Mouse (Mus musculus) heart, embryonic 13.5 days (tissue): ENCODE results near the gene Kcnmb4. TPM values are rescaled to one million over a fixed set of nuclear protein-coding genes. Genes with fewer than 3 reads are reported as not detected.

Source experiments
- ATAC-seq: fragments of 200-750 bp; cut with Nextera tagmentation; 2 replicates; pipeline ENCODE4 v1.8.0; 2017; ENCODE audit warnings: moderate TSS enrichment; ENCODE audit not compliant: insufficient number of reproducible peaks, low FRiP score, low TSS enrichment; ENCODE audit errors: extremely low read depth
- H3K27ac ChIP-seq: fragments of 300-500 bp; sonication (generic); replicated peaks from 2 replicates; pipeline ENCODE4 v1.5.1; 2015; ENCODE audit warnings: moderate library complexity, mild to moderate bottlenecking, inconsistent platforms
- H3K27me3 ChIP-seq: fragments of 300-500 bp; sonication (generic); replicated peaks from 2 replicates; pipeline ENCODE4 v1.6.1; 2015; ENCODE audit warnings: mild to moderate bottlenecking, inconsistent platforms
- H3K36me3 ChIP-seq: fragments of 300-500 bp; sonication (generic); 2 replicates; pipeline ENCODE4 v1.6.1; 2015; ENCODE audit warnings: mild to moderate bottlenecking, inconsistent platforms
- H3K4me1 ChIP-seq: fragments of 300-500 bp; sonication (generic); 2 replicates; pipeline ENCODE4 v1.6.1; 2015; ENCODE audit warnings: inconsistent platforms
- H3K4me2 ChIP-seq: fragments of 300-500 bp; sonication (generic); 2 replicates; pipeline ENCODE4 v1.6.1; 2015; ENCODE audit warnings: inconsistent platforms, mild to moderate bottlenecking, moderate library complexity
- H3K4me3 ChIP-seq: fragments of 300-500 bp; sonication (generic); 2 replicates; pipeline ENCODE4 v1.5.1; 2015; ENCODE audit warnings: moderate library complexity, mild to moderate bottlenecking, inconsistent platforms
- H3K9ac ChIP-seq: fragments of 300-500 bp; sonication (generic); 2 replicates; pipeline ENCODE4 v1.6.1; 2015; ENCODE audit warnings: inconsistent platforms, mild to moderate bottlenecking, moderate library complexity
- H3K9me3 ChIP-seq: fragments of 300-500 bp; sonication (generic); 2 replicates; pipeline ENCODE4 v1.6.1; 2016; ENCODE audit warnings: inconsistent platforms
- WGBS: fragments of 180-500 bp; shearing (Covaris S2); methylation state at CpG from one replicate; pipeline ENCODE4 v1.1.7; 2015; ENCODE audit warnings: mixed read lengths; 5-methylcytosine and 5-hydroxymethylcytosine counted together
- polyA plus RNA-seq: library from polyadenylated mRNA; unstranded; fragments of >200 nt; fragmentation: Nextera tagmentation; extraction: Ambion mirVana; gene quantifications from 2 replicates; pipeline ENCODE4 v1.2.1, GENCODE M21; 2015

The Kcnmb4 gene
- 3.9 and 4.4 TPM in 2 replicates for polyA plus RNA-seq

DNA sequence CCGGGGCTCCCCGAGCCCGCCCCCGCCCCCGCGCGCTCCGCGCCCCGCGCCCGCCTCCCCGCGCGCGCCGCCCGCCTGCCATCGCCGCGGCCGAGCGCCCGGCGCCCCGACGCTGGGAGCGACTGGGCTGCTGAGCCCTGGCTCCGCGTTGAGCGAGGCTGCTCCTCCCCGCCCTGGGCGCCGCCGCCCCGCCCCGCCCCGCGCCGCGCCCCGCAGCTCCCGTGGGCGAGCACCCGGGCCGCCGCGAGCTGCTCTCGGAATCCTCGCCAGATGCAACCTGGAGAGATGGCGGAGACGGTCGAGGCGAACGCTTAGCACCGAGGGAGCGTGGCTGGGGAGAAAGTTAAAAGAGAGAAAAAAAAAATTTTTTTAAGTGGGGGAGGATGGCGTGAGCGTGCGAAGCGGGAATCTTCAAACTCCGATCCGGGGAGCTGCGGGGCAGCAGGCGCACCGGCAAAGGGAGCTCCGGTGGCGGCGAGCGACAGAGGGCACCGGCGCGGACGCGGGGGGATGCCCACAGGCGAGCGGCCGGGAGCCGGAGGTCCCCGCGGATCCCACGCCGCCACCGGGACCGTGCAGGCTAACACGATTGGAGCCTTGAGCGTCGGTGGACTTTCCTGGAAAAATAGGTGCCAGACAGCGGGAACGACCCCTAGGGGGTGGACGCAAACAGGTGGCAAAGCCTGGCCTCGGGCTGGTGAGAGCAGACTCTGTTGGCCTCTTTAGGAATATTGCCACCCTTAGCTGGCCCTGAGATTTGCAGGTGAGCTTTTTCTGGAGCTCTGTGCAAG, at the start of gene Kcnmb4:
Gene Kcnmb4 (minus strand): TSS at position 120 of the 791 bp plus-strand sequence.
- Histone ChIP-seq H3K27ac (peak within 1 kb of the TSS; percentile 15; the same call in 1 of the 2 replicates), H3K36me3 (no peaks in the 10 kb centered on the region), H3K27me3 (peaks cover 23% of the 10 kb centered on the region; the same call in 1 of the 2 replicates), H3K4me2 (peak within 1 kb of the TSS; percentile 92), H3K4me3 (peak within 1 kb of the TSS; percentile 78), H3K9me3 (peaks cover 8% of the 10 kb centered on the region), H3K4me1 (peaks cover 26% of the 10 kb centered on the region), H3K9ac (peak within 1 kb of the TSS; percentile 81)
- under 1% methylated on average over 72 of the region's 92 CpGs for WGBS
- ATAC-seq = peak; percentile 54; the same call in 1 of the 2 replicates

- Histone ChIP-seq H3K4me1 (no peaks in the 10 kb centered on the region), H3K4me2 (no peak overlapping the region), H3K36me3 (0 out of 2 replicates have a peak, but pooled peaks cover 6% of the 10 kb centered on the region), H3K9me3 (no peaks in the 10 kb centered on the region), H3K4me3 (no peak overlapping the region), H3K27me3 (no peaks in the 10 kb centered on the region), H3K9ac (no peak overlapping the region), H3K27ac (no peak overlapping the region)
- no peak for ATAC-seq
- WGBS = 86% methylated on average over 1 of the region's 1 CpGs
These were observed 45.9 kb upstream of the Kcnmb4 start for GRCm38 (mm10) chr10:116519588-116519987.

- no peaks in the 10 kb centered on the region for H3K9me3 ChIP-seq
- no peak overlapping the region for H3K9ac ChIP-seq
- H3K27me3 ChIP-seq = no peaks in the 10 kb centered on the region
- no peak overlapping the region for H3K27ac ChIP-seq
- no peaks in the 10 kb centered on the region for H3K4me1 ChIP-seq
- WGBS = 86% methylated on average over 6 of the region's 6 CpGs
- H3K4me2 ChIP-seq = no peak overlapping the region
- no peak for ATAC-seq
- no peak overlapping the region for H3K4me3 ChIP-seq
- 0 out of 2 replicates have a peak, but pooled peaks cover 6% of the 10 kb centered on the region for H3K36me3 ChIP-seq
These were observed 41.9 kb upstream of the Kcnmb4 start for GRCm38 (mm10) chr10:116515590-116515989.

DNA sequence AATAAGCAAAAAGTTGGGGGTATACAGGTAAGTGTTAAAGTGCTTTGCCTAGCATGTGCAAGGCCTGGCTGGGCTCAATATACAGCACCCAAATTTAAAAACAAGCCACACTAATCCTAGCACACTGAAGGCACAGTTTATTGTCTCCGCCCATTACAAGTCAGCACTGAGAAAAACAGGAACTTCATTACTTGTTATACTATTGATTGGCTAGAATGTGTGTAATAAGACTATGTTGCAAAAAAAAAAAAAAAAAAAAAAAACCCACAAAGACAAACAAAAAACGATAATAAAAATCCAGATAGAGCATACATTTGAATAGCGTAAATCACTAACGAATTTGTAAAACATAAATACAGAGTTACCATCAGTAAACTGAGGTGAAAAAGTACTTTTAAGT, 41.5 kb upstream of the Kcnmb4 start:
- H3K4me3 ChIP-seq = no peak overlapping the region
- ATAC-seq = no peak
- 93% methylated on average over 4 of the region's 4 CpGs for WGBS

GRCm38 (mm10) chr10:116513254-116513635, 39.6 kb upstream of the Kcnmb4 start:
- H3K27me3 ChIP-seq = no peaks in the 10 kb centered on the region
- no peak overlapping the region for H3K4me2 ChIP-seq
- ATAC-seq = no peak
- H3K9me3 ChIP-seq = no peaks in the 10 kb centered on the region
- no peaks in the 10 kb centered on the region for H3K36me3 ChIP-seq
- H3K9ac ChIP-seq = no peak overlapping the region
- no peaks in the 10 kb centered on the region for H3K4me1 ChIP-seq
- 74% methylated on average over 7 of the region's 7 CpGs for WGBS
- no peak overlapping the region for H3K27ac ChIP-seq
- H3K4me3 ChIP-seq = no peak overlapping the region

More for the DNA sequence above, 41.5 kb upstream of the Kcnmb4 start:
- H3K36me3 ChIP-seq = 0 out of 2 replicates have a peak, but pooled peaks cover 6% of the 10 kb centered on the region
- H3K27ac ChIP-seq = no peak overlapping the region
- no peaks in the 10 kb centered on the region for H3K9me3 ChIP-seq
- H3K4me1 ChIP-seq = no peaks in the 10 kb centered on the region
- no peaks in the 10 kb centered on the region for H3K27me3 ChIP-seq
- H3K4me2 ChIP-seq = no peak overlapping the region
- H3K9ac ChIP-seq = no peak overlapping the region

GRCm38 (mm10) chr10:116512521-116513253, 39.0 kb upstream of the Kcnmb4 start:
- ATAC-seq = no peak
- H3K27me3 ChIP-seq = no peaks in the 10 kb centered on the region
- WGBS = 88% methylated on average over 11 of the region's 11 CpGs

DNA sequence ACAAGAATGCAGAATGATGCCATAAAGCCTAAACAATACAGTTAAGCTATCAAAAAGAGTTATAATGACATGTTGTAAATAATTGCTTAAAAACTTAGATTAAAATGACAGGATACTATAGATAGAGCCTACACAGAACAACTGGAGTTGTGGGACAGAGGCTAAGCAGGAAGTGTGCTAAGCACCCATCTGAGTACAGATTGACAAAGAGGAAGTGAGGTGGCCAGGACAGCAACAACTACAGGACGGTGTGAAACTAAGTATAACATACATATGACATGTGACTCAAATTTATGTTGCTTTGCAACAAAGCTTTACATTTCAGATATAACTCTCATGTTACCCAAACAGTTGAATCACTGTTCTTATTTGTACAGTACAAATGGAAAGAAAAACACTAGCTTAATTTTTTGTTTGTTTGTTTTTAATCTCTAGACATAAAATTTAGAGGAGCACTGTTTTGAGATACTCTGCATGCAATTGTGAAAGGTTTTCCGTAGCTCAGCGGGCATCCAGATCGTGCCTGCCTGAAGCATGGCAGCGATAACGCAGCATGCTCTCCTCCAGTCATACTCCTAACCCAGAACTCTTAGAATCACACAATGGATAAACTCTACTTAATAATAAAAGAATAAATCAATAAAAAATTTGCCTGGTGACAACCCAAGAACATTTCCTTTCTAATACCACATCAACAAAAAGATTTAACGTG, 31.8 kb upstream of the Kcnmb4 start:
- H3K36me3 ChIP-seq = peaks cover 14% of the 10 kb centered on the region

More at GRCm38 (mm10) chr10:116512521-116513253, 39.0 kb upstream of the Kcnmb4 start:
- Histone ChIP-seq H3K36me3 (no peaks in the 10 kb centered on the region), H3K27ac (no peak overlapping the region), H3K4me3 (no peak overlapping the region), H3K9ac (no peak overlapping the region), H3K4me2 (no peak overlapping the region), H3K9me3 (no peaks in the 10 kb centered on the region), H3K4me1 (no peaks in the 10 kb centered on the region)

DNA sequence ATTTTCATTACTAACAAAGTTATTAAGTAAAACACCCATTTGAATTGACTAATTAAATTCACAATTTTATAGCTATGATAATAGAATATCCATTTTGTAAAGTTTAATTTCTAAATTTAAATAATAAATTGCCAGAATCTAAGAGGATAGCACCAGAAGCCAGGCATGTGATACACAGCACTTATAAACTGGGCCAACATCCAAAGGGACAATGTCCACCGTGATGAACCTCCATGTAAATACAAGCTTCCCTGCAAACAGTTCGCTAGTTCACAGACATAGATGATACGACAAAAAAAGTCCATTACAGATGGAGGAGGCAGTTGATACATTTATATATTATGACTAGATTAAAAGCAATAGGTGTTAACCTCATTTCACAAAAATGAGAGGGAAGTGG, 19.1 kb upstream of the Kcnmb4 start:
- Histone ChIP-seq H3K27me3 (no peaks in the 10 kb centered on the region), H3K9me3 (no peaks in the 10 kb centered on the region), H3K4me1 (no peaks in the 10 kb centered on the region), H3K27ac (no peak overlapping the region), H3K36me3 (peaks cover 72% of the 10 kb centered on the region), H3K4me3 (no peak overlapping the region), H3K9ac (no peak overlapping the region), H3K4me2 (no peak overlapping the region)
- ATAC-seq = no peak
- 91% methylated on average over 3 of the region's 3 CpGs for WGBS

More for the DNA sequence above, 31.8 kb upstream of the Kcnmb4 start:
- Histone ChIP-seq H3K4me2 (no peak overlapping the region), H3K9me3 (no peaks in the 10 kb centered on the region), H3K27ac (no peak overlapping the region), H3K9ac (no peak overlapping the region), H3K27me3 (no peaks in the 10 kb centered on the region), H3K4me3 (no peak overlapping the region), H3K4me1 (no peaks in the 10 kb centered on the region)
- 85% methylated on average over 7 of the region's 7 CpGs for WGBS
- no peak for ATAC-seq

- Histone ChIP-seq H3K9me3 (no peaks in the 10 kb centered on the region), H3K4me3 (no peak overlapping the region), H3K27ac (no peak overlapping the region), H3K4me1 (no peaks in the 10 kb centered on the region), H3K27me3 (no peaks in the 10 kb centered on the region), H3K36me3 (peaks cover 71% of the 10 kb centered on the region), H3K4me2 (no peak overlapping the region), H3K9ac (no peak overlapping the region)
- no peak for ATAC-seq
- 87% methylated on average over 10 of the region's 10 CpGs for WGBS
These were observed 13.4 kb upstream of the Kcnmb4 start for GRCm38 (mm10) chr10:116486895-116487747.

GRCm38 (mm10) chr10:116481917-116482316, 8.2 kb upstream of the Kcnmb4 start:
- Histone ChIP-seq H3K27ac (no peak overlapping the region), H3K27me3 (no peaks in the 10 kb centered on the region), H3K9ac (no peak overlapping the region), H3K4me1 (no peaks in the 10 kb centered on the region), H3K4me3 (no peak overlapping the region), H3K36me3 (peaks cover 54% of the 10 kb centered on the region), H3K4me2 (no peak overlapping the region), H3K9me3 (peaks cover 3% of the 10 kb centered on the region; the same call in 1 of the 2 replicates)
- ATAC-seq = no peak
- 88% methylated on average over 12 of the region's 12 CpGs for WGBS
